Mouse (Mus musculus) adrenal gland, postnatal 14 days (tissue): ENCODE data around the gene Add2. TPM values are rescaled to one million over a fixed set of nuclear protein-coding genes. Genes with fewer than 3 reads are reported as not detected.

Experiments used
- DNase-seq: peaks from one replicate; pipeline ENCODE4 v3.0.0; 2021; ENCODE audit warnings: mixed read lengths
- total RNA-seq: library from RNA; stranded (reverse); gene quantifications from 2 replicates; pipeline ENCODE4 v1.2.3, GENCODE M21; 2021

The Add2 gene
- total RNA-seq, 1 experiment from 2014 or later = 5.2 TPM

GRCm38 (mm10) chr6:86079323-86079722 lies 50.8 kb downstream of the Add2 start:
- DNase-seq = no peak

GRCm38 (mm10) chr6:86085518-86085917 lies 57.0 kb downstream of the Add2 start:
- peak; percentile 84 for DNase-seq

GRCm38 (mm10) chr6:86086851-86087571 lies 58.5 kb downstream of the Add2 start:
- DNase-seq = peak; percentile 42

- no peak for DNase-seq
Observed at GRCm38 (mm10) chr6:86087813-86088212, 59.3 kb downstream of the Add2 start.

GRCm38 (mm10) chr6:86094202-86094838 lies 65.8 kb downstream of the Add2 start:
- DNase-seq = no peak

GRCm38 (mm10) chr6:86095518-86095917 lies 67.0 kb downstream of the Add2 start:
- DNase-seq = no peak

- no peak for DNase-seq
Observed at GRCm38 (mm10) chr6:86096733-86097132, 68.3 kb downstream of the Add2 start.

- no peak for DNase-seq
Observed at GRCm38 (mm10) chr6:86097155-86097554, 68.7 kb downstream of the Add2 start.

GRCm38 (mm10) chr6:86099003-86099402 lies 70.5 kb downstream of the Add2 start:
- no peak for DNase-seq

GRCm38 (mm10) chr6:86101451-86101850 lies 73.0 kb downstream of the Add2 start:
- no peak for DNase-seq

- DNase-seq = no peak
Observed at GRCm38 (mm10) chr6:86102874-86103273, 74.4 kb downstream of the Add2 start.

- DNase-seq = no peak
Observed at GRCm38 (mm10) chr6:86103614-86104013, 75.1 kb downstream of the Add2 start.

GRCm38 (mm10) chr6:86104719-86105118 lies 76.2 kb downstream of the Add2 start:
- DNase-seq = no peak

- DNase-seq = no peak
Observed at GRCm38 (mm10) chr6:86106045-86106444, 77.6 kb downstream of the Add2 start.

- no peak for DNase-seq
Observed at GRCm38 (mm10) chr6:86107101-86107500, 78.6 kb downstream of the Add2 start.

- no peak for DNase-seq
Observed at GRCm38 (mm10) chr6:86115843-86116242, 87.4 kb downstream of the Add2 start.

- no peak for DNase-seq
Observed at GRCm38 (mm10) chr6:86123057-86123456, 94.6 kb downstream of the Add2 start.

- DNase-seq = no peak
Observed at GRCm38 (mm10) chr6:86125761-86126160, 97.3 kb downstream of the Add2 start.

- DNase-seq = peak; percentile 81
Observed at GRCm38 (mm10) chr6:86126953-86127581, 98.6 kb downstream of the Add2 start.

GRCm38 (mm10) chr6:86128504-86128903 lies 100.0 kb downstream of the Add2 start:
- DNase-seq = peak; percentile 56

- no peak for DNase-seq
Observed at GRCm38 (mm10) chr6:86129872-86130498, 101.5 kb downstream of the Add2 start.

- no peak for DNase-seq
Observed at GRCm38 (mm10) chr6:86133882-86134281, 105.4 kb downstream of the Add2 start.

GRCm38 (mm10) chr6:86136206-86136605 lies 107.7 kb downstream of the Add2 start:
- DNase-seq = no peak
